Comparison of ENCODE assay signal across 20 mouse cellular contexts in genomic region chr5:73804556-73805230, GRCm38 (mm10).
"Had no signal": no experiment of that assay in that cellular context is flagged by ENCODE, and none has a peak within 500 bp of the region (broad histone marks: within the 10 kb centered on the region; RNA-seq: fewer than 3 reads in every experiment).

No protein-coding gene starts in this region.

- H3K4me3 ChIP-seq: kidney, embryonic 15.5 days; limb, embryonic 12.5 days; limb, embryonic 15.5 days; midbrain, embryonic 12.5 days; myocyte had no signal

- ATAC-seq: liver, postnatal 0 days; midbrain, embryonic 16.5 days had no signal

- H3K27me3 ChIP-seq: kidney, embryonic 15.5 days; limb, embryonic 12.5 days; limb, embryonic 15.5 days; midbrain, embryonic 12.5 days had no signal

- H3K9ac ChIP-seq: kidney, embryonic 15.5 days; limb, embryonic 12.5 days; limb, embryonic 15.5 days; liver, embryonic 14.5 days; liver, postnatal 0 days; lung, embryonic 14.5 days; midbrain, embryonic 12.5 days had no signal

- H3K4me2 ChIP-seq: kidney, embryonic 15.5 days; limb, embryonic 12.5 days; limb, embryonic 15.5 days; liver, embryonic 11.5 days; lung, embryonic 14.5 days; midbrain, embryonic 12.5 days had no signal

- H3K4me1 ChIP-seq: kidney, embryonic 15.5 days; limb, embryonic 12.5 days; limb, embryonic 15.5 days; midbrain, embryonic 12.5 days had no signal

- DNase-seq: kidney, adult 11 months; kidney, adult 8-10 months; kidney, postnatal 10 days; kidney, postnatal 36 days; liver, postnatal 0 days; lung, embryonic 14.5 days; lung, postnatal 14 days; lung, postnatal 4 days; right cerebral cortex, adult 18-20 months; right cerebral cortex, postnatal 14 days; right cerebral cortex, postnatal 4 days; thymus, postnatal 36 days had no signal

- H3K36me3 ChIP-seq: kidney, embryonic 15.5 days; limb, embryonic 12.5 days; limb, embryonic 15.5 days; midbrain, embryonic 12.5 days had no signal

- H3K27ac ChIP-seq: kidney, embryonic 15.5 days; limb, embryonic 12.5 days; limb, embryonic 15.5 days; liver, embryonic 14.5 days; midbrain, embryonic 12.5 days had no signal

- H3K9me3 ChIP-seq: kidney, embryonic 15.5 days; limb, embryonic 15.5 days; midbrain, embryonic 12.5 days had no signal
